Mouse (Mus musculus) cerebellum, adult 18-20 months (tissue): ENCODE measurements at regions not wholly inside any gene's neighbourhood (a gene's known extent, or its start where the extent isn't known, plus 50 kb on each side); places are given as distances from the start of the nearest gene placed in this dataset.

Source experiments
- DNase-seq, 2 experiments: peaks; one replicate each; pipeline ENCODE4 v3.0.0; 2021

GRCm38 (mm10) chr2:27590511-27590910 is 75.6 kb downstream of the Wdr5 start:
- DNase-seq = no peak

DNA sequence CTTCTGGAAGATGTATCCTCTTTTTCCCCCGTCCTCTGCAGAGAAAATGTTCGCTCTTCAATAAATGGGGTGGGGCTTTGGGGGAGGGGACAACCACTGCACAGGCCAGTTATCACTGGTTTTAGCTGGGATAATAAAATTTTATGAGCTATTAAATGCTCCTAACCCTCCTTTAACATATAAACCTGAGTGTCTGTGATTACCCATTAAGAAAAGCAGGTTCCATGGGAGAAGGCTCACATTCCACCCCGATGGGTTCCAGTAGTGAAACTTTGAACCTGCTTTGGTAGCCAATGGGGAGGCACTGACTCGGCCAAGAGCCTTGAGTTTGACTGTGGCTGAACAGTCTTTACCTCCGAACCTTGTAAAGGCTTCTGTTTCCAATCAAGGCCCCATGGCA is 76.7 kb downstream of the Wdr5 start:
- no peak for DNase-seq

- no peak for DNase-seq
Observed at GRCm38 (mm10) chr2:27593338-27593737, 78.4 kb downstream of the Wdr5 start.

GRCm38 (mm10) chr2:27595251-27595650 is 80.3 kb downstream of the Wdr5 start:
- no peak for DNase-seq

GRCm38 (mm10) chr2:27596217-27596616 is 80.0 kb upstream of the Rxra start:
- DNase-seq = no peak

- peak in 1 of 2 experiments; percentile 6 for DNase-seq
Observed at GRCm38 (mm10) chr2:27596966-27597365, 79.3 kb upstream of the Rxra start.

DNA sequence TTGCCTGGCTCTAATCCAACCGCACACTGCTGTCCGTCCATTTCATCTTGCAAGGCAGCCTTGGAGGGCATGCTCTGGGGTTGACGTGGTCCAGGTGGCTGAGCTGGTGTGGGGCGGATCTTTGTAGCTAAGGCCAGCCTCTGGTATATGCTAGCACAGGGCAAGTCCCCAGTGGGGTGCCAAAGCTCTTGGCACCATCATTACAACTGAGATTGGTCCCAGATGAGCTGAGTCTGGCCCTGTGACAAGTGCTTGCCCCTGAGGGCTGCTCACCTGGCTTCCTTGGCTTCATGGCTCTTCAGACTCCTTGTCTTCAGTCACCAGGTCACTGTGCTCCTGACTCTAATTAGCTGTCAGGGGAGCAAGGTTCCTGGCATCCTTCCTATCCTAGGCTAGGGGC is 78.3 kb upstream of the Rxra start:
- peak in 1 of 2 experiments; percentile 13 for DNase-seq

GRCm38 (mm10) chr2:27599061-27599768 is 77.0 kb upstream of the Rxra start:
- DNase-seq = peak; percentile 24 to 36

DNA sequence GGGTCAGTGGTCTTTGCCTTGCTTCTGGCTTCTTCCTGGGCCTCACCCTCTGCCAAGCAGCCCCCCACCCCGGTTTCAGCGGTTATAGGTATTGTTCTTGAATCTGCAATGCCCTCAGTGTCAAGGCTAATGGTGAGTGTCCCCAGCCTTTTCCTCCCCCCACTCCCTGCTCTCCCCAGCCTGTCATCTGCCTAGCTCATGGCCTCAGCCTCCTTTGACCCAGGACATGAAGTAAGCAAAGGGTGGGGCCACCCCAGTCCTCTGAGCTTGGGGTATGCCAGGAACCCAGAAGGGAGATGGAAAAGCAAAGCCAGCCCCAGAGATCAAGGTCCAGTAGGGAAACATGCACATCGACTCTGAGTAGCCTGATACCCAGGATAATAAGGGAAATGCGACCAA is 76.5 kb upstream of the Rxra start:
- no peak for DNase-seq

- no peak for DNase-seq
Observed at GRCm38 (mm10) chr2:27603333-27603732, 72.9 kb upstream of the Rxra start.

DNA sequence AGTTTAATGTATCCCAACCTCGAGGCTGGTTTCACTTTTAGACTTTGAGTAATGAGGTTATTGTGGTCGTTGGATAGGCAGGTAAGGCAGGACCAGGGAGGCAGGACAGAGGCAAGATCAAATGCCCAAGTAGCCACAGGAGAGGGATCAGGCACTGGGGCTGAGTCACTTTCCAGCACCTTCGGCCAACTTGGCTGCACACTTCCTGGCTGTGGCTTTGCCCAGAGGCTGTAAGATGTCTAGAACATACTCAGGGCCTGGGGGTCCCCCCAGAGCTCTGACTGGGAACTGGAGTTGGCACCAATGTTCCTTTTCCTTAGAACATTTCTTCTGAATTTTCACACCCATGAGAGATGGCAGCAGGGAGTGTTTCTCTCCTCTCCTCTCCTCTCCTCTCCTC is 71.7 kb upstream of the Rxra start:
- no peak for DNase-seq

GRCm38 (mm10) chr2:27606816-27607215 is 69.4 kb upstream of the Rxra start:
- DNase-seq = no peak

GRCm38 (mm10) chr2:27621741-27622140 is 54.5 kb upstream of the Rxra start:
- DNase-seq = no peak

DNA sequence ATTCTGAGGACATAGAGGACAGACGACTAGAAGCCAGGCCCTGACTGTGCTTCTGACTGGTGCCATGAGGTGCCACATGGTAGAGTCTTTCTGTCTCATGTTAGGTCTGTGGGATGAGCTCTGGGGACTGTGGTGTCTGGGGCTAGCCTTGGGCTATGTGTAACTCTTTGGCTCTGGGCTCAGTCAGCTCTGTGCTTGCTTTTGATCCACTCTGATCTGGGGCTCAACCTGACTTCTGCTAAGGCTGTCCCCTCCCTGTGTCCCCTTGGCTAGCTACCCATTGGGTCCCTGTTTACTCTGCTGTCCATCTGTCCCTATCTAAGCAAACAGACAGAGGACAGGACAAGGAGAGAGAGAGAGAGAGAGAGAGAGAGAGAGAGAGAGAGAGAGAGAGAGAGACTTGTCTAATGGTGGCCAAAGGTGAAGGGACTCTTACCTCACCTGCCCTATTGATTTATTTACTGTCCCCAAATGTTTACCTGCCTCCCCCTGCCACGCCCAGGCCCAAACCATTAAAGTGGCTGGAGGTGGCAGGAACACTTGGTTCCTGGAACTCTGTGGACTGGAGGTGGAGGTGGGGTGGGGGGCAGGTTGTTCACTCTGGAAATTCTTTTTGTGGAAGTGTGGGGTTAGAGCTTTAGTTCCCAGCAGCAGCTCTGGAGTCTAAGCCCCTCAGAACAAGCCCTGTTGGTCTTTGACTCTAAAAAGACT is 51.4 kb upstream of the Rxra start:
- no peak for DNase-seq
